Mouse (Mus musculus) c-Kit-negative CD71-positive TER-119-positive erythroid progenitor cells, embryonic 14.5 days (primary cell): ENCODE data around the gene Rrp1b.
"Not testable (repeated sequence)": the region's sequence is repeated elsewhere in the genome, so short reads cannot be mapped to it uniquely, and the experiment has no call there.

ENCODE experiments used
- DNase-seq: peaks from one replicate; pipeline ENCODE4 v3.0.0-alpha.2; 2013; ENCODE audit warnings: low read depth, low spot score

The Rrp1b gene

GRCm38 (mm10) chr17:32031684-32032083, 4.2 kb upstream of the Rrp1b start:
- no peak for DNase-seq

DNA sequence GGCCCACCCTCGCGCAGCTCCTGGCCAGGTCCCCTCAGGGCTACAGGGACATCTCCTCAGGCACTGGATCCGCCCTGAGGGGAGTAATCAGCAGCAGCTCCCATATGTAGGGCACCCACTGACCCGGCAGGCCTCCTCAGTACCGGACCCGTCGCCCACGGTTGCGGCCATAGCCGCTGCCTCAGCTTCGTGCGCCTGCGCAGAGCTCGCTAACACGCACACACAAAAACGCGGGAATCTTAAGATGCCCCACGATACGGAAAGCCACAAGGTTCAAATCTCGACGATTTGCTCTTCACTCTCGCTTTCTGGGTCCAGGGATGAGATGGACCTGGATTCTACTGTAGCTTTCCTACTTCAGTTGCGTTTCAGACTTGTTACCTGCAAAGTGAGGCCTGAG, 1.6 kb upstream of the Rrp1b start:
- DNase-seq = no peak

DNA sequence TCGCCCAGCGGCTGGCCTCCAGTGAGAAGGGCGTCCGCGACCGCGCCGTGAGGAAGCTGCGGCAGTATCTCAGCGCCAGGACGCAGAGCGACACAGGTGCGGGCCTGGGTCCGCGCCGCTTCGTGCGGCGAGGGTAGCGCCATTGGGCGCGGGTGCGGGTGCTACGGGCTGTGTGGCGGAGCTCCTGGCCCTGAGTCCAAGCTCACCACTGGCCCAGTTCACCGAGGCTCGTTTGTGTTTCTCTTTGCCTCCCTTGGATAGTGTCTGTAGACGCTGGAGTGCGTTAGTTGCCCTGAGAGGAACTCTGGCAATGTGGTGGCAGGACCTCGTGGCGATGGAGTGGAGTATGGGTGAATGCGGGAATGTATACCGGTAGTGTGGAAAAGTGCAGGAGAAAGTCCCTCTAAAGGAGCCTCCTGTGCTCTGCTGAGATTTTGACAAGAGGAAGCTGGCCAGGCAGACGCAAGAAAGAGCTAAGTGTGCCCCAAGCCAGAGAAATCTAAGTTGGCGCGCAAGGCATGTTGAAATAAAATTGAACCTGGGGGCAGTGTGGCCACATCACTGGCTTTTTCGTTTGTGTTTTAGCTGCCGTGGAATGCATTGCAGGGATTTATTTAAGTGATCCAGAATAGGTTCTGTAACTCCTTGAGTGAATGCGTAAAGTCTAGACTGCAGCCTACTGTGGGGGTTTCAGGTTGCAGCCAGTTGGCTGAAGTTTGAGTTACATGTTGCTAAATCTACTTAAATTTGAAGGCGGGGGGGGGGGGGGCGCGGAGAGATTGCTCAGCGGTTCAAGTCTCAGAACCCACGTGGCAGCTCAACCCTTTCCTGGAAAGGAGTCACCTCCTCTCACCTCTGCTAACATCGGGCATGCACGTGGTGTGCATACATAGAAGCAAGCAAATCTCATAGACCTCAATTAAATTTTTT, 874 bp downstream of the Rrp1b start:
- no peak for DNase-seq

GRCm38 (mm10) chr17:32040263-32040662, 4.4 kb downstream of the Rrp1b start:
- DNase-seq = no peak

GRCm38 (mm10) chr17:32046541-32046940, 10.6 kb downstream of the Rrp1b start:
- DNase-seq = no peak

DNA sequence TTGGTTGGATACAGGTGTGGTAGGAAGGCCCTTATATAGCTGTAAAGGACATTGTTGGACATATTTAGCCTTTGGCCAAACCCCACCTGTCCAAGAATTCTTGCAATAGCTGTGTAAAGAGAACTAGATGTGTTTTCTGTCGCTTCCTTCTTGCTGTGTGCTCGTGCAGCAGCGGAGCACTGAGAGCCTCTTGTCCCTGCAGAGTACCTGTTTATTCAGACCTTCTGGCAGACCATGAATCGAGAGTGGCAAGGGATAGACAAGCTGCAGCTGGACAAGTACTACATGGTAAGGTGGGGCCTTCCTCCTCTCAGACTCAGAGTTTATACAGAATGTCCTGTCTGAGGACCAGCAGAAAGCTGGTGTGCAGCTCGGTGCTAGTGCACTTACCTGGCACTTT, 12.5 kb downstream of the Rrp1b start:
- DNase-seq = no peak

DNA sequence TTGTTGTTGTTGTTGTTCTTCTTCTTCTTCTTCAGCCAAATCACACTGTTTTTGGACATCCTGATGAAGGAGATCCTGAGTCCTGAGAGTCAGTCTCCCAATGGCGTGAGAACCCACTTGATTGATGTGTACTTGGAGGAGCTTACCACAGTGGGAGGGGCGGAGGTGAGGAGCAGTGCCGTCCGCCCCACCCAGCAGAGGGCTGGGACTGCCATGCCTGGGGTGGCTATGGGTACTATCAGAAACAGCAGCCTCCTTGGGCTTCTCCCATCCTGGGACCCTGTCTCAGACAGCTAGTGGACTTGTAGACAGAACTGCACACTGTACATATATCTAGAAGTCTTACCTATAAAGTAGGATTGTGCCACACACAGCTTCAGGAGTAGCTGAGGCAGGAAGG, 14.0 kb downstream of the Rrp1b start:
- DNase-seq = no peak

DNA sequence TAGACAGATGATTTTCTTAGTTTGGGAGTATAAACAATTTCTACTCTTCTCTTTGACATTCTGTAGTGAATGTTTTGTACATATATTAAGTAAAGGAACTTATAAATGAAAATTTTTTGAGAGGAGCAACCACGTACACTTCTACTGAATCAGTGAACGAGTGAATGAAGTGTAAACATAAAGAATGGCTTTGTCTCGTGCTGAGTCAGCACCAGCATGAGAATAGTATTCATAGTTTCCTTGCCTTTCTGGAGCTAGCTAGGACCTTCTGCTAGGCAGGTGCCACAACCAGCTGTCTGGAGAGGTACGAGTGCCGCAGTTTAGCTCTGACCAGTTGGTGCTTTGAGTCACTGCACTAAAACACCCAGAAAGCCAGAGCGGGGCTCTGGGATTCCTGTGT, 14.7 kb downstream of the Rrp1b start:
- no peak for DNase-seq

- no peak for DNase-seq
Measured at GRCm38 (mm10) chr17:32052237-32053080, 16.6 kb downstream of the Rrp1b start.

DNA sequence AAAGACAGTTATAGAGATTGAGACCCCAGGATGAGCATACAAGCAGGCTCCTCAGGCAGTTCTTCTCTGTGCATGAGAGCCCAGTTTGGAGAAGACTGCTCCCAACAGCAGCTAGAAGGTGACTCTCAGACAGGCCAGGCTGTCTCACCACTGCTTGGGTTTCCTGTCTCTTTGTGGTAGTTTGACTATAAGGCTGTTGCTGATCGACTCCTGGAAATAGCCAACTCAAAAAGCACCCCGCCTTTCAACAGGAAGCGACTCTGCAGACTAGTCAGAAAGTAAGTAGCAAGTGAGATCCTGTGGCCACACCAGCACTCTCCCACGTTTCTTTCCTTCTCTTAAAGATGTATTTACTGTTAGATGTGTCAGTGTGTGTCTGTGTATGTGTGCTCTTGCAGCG, 17.8 kb downstream of the Rrp1b start:
- no peak for DNase-seq

DNA sequence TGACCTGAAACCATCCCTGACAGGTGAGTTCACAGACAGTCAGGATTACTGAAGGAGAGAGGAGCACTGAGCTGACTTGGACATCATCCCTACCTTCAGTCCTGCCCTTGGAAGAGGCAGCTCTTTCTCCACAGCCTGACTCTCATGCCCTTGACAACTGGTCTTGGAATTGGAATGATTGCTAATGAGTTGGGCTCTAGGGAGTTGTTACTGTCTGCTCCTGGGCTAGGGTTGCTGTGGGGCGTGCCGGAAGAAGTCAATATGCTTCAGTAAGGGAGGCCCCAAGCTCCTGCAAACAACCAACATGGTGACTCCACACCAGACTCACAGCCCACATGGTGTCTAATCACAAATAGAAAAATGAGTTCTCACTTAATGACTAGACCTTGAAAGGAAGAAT, 21.9 kb downstream of the Rrp1b start:
- DNase-seq = no peak

DNA sequence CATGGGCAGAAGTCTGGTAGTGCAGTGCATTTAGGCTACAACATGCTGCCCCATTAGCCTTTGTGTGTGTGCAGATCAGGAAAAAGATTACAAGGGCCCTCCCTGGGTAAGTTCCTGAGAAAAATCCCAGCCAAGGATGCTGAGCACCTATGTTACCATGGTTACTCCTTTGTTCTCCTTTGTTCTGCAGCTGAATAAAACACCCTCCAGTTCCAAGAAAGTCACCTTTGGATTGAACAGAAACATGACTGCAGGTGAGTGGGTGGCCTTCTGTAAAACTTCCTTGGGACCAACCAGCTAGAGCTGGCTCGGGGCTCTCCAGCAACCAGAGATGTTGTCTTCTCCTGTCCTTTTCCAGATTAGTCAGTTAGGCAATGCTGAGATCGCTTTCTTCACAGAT, 23.2 kb downstream of the Rrp1b start:
- DNase-seq = no peak

DNA sequence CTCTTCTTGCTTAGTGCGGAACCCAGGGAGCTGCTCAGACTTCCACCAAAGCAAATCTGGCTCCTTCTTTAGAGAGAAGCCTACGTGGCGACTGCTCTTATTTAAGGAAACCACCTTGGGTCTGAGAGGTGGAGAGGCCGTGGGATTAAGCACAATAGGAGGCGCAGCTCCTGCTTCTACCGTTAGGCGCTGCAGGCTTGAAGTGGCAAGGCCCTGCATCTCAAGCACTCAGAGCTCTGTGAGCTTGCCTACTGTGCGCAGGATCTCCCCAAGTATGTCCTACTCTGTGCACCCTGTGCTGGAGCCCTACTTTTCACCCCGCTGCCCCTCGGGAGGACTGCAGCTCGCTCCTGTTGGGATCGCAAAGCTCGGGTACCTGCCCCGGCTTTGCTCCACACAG, 25.3 kb downstream of the Rrp1b start:
- no peak for DNase-seq

- no peak for DNase-seq
Measured at GRCm38 (mm10) chr17:32063654-32064053, 27.8 kb downstream of the Rrp1b start.

- DNase-seq = not testable (repeated sequence)
Measured at GRCm38 (mm10) chr17:32064762-32065161, 28.9 kb downstream of the Rrp1b start.

DNA sequence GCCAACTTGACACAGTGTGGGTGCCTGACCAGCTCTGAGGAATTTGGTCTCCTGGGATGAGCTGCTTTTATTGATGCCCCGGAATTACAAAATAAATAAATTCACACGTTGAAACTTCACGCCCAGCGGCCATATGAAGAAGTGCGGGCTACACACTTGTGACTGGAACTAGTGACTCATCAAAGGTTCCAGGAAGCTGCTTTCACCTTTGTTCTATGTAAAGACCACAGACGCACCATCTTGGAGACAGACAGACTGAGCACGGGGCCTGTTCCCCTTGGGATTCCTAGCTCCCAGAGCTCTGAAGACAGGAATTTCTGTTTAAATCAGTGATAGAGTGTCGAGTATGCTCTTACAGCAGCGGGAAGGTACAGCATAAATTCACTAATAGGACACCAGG, 31.6 kb downstream of the Rrp1b start:
- DNase-seq = no peak

- DNase-seq = no peak
Measured at GRCm38 (mm10) chr17:32068381-32068780, 32.5 kb downstream of the Rrp1b start.

- no peak for DNase-seq
Measured at GRCm38 (mm10) chr17:32068810-32069209, 32.9 kb downstream of the Rrp1b start.

GRCm38 (mm10) chr17:32073359-32073758, 37.5 kb downstream of the Rrp1b start:
- DNase-seq = peak; percentile 51

GRCm38 (mm10) chr17:32074658-32075057, 38.8 kb downstream of the Rrp1b start:
- DNase-seq = no peak

- no peak for DNase-seq
Measured at GRCm38 (mm10) chr17:32075164-32075563, 39.3 kb downstream of the Rrp1b start.

DNA sequence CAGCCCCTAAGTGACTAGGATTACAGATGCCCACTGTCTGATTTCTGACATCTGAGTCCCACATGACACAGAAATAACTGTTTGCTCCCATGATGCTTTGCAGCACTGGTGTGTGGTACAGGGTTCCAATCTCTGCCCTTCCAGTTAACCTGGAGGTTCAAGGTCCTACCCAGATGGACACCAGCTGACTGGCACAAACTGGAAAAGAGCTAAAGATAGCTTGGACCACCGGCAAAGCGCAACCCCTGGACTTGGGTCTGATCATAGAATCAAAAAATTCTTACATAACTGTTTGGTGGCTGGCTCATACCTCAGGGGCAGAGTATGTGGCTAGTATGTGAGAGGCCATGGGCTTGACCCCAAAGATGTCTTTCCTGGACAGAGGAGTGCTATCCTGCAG, 47.5 kb downstream of the Rrp1b start:
- DNase-seq = no peak

GRCm38 (mm10) chr17:32087069-32087468, 51.2 kb downstream of the Rrp1b start:
- no peak for DNase-seq
